Mouse (Mus musculus) neural tube, embryonic 13.5 days (tissue): ENCODE results near the gene Arpc4. TPM values are rescaled to one million over a fixed set of nuclear protein-coding genes. Genes with fewer than 3 reads are reported as not detected.

Experiments used
- ATAC-seq: fragments of 200-750 bp; cut with Nextera tagmentation; 2 replicates; pipeline ENCODE4 v1.8.0; 2017; ENCODE audit warnings: low read depth, mild to moderate bottlenecking, moderate TSS enrichment, moderate library complexity
- H3K27ac ChIP-seq: fragments of 300-500 bp; sonication (generic); replicated peaks from 2 replicates; pipeline ENCODE4 v1.5.1; 2015; ENCODE audit warnings: moderate library complexity, mild to moderate bottlenecking, inconsistent platforms
- H3K27me3 ChIP-seq: fragments of 300-500 bp; sonication (generic); 2 replicates; pipeline ENCODE4 v1.6.1; 2015; ENCODE audit warnings: mild to moderate bottlenecking, inconsistent platforms
- H3K36me3 ChIP-seq: fragments of 300-500 bp; sonication (generic); 2 replicates; pipeline ENCODE4 v1.6.1; 2015; ENCODE audit warnings: mild to moderate bottlenecking, inconsistent platforms
- H3K4me1 ChIP-seq: fragments of 300-500 bp; sonication (generic); replicated peaks from 2 replicates; pipeline ENCODE4 v1.6.1; 2015; ENCODE audit warnings: inconsistent platforms
- H3K4me2 ChIP-seq: fragments of 300-500 bp; sonication (generic); 2 replicates; pipeline ENCODE4 v1.6.1; 2015; ENCODE audit warnings: inconsistent platforms, mild to moderate bottlenecking, moderate library complexity
- H3K4me3 ChIP-seq: fragments of 300-500 bp; sonication (generic); 2 replicates; pipeline ENCODE4 v1.5.1; 2015; ENCODE audit warnings: mild to moderate bottlenecking, inconsistent platforms
- H3K9ac ChIP-seq: fragments of 300-500 bp; sonication (generic); 2 replicates; pipeline ENCODE4 v1.6.1; 2015; ENCODE audit warnings: moderate library complexity, mild to moderate bottlenecking, inconsistent platforms
- H3K9me3 ChIP-seq: fragments of 300-500 bp; sonication (generic); 2 replicates; pipeline ENCODE4 v1.6.1; 2016; ENCODE audit warnings: inconsistent platforms
- WGBS: fragments of 180-500 bp; shearing (Covaris S2); methylation state at CpG from one replicate; pipeline ENCODE4 v1.1.7; 2015; 5-methylcytosine and 5-hydroxymethylcytosine counted together
- polyA plus RNA-seq: library from polyadenylated mRNA; unstranded; fragments of >200 nt; fragmentation: Nextera tagmentation; extraction: Ambion mirVana; gene quantifications from 2 replicates; pipeline ENCODE4 v1.2.1, GENCODE M21; 2015

Gene Arpc4
- polyA plus RNA-seq, 1 experiment from 2014 or later: 421 TPM

DNA sequence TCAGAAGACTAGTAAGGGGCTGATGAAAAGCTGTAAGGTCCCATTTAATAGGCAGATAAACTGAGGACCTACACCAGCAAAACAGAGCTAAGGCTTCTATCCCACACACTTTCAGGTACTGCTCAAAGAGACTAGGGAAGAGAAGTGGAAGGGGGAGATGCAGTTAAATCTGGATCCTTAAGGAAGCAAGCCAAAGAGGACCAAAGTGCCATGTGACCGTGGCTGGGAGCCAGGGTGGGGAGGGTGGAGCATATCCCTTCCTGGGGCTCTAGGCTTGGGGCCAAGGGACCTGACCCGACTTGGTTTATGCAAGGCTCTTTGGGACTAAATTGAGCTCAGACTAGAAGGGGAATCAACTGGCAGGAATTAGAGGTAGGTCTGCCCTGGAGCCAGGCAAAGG lies 33.6 kb upstream of the Arpc4 start:
- no peak overlapping the region for H3K27ac ChIP-seq
- H3K4me3 ChIP-seq: peak overlapping the region; percentile 51; the same call in 1 of the 2 replicates
- no peaks in the 10 kb centered on the region for H3K9me3 ChIP-seq
- H3K4me2 ChIP-seq: peak overlapping the region; percentile 68; the same call in 1 of the 2 replicates
- no peak; the same call in 1 of the 2 replicates for ATAC-seq
- peaks cover 12% of the 10 kb centered on the region; the same call in 1 of the 2 replicates for H3K36me3 ChIP-seq
- H3K9ac ChIP-seq: peak overlapping the region; percentile 78; the same call in 1 of the 2 replicates
- 50% methylated on average over 2 of the region's 2 CpGs for WGBS
- H3K27me3 ChIP-seq: 0 out of 2 replicates have a peak, but pooled peaks cover 3% of the 10 kb centered on the region
- peaks cover 32% of the 10 kb centered on the region for H3K4me1 ChIP-seq

DNA sequence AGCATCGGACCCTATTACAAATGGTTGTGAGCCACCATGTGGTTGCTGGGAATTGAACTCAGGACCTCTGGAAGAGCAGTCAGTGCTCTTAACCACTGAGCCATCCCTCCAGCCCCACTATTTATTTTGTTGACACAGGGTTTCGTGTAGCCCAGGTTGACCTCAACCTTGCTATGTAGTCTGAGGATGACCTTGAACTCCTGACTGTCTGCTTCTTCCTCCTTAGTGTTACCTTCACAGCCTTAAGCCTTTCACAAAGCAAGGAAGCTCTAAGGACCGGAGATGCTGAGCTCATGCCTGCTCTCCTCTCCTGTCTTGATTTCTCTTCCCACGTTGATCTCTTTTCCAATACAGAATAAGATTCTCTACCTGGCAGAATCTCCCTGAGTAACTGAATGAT lies 31.0 kb upstream of the Arpc4 start:
- Histone ChIP-seq H3K36me3 (no peaks in the 10 kb centered on the region), H3K27me3 (0 out of 2 replicates have a peak, but pooled peaks cover 3% of the 10 kb centered on the region), H3K4me2 (no peak overlapping the region), H3K9me3 (no peaks in the 10 kb centered on the region), H3K4me3 (no peak overlapping the region), H3K27ac (no peak overlapping the region), H3K9ac (no peak overlapping the region), H3K4me1 (peaks cover 25% of the 10 kb centered on the region)
- no peak for ATAC-seq
- WGBS: 81% methylated on average over 4 of the region's 4 CpGs

- H3K27ac ChIP-seq: no peak overlapping the region
- no peaks in the 10 kb centered on the region for H3K36me3 ChIP-seq
- no peak overlapping the region for H3K4me3 ChIP-seq
- 0 out of 2 replicates have a peak, but pooled peaks cover 3% of the 10 kb centered on the region for H3K27me3 ChIP-seq
- H3K4me2 ChIP-seq: no peak overlapping the region
- H3K9me3 ChIP-seq: no peaks in the 10 kb centered on the region
- no peaks in the 10 kb centered on the region for H3K4me1 ChIP-seq
- no peak overlapping the region for H3K9ac ChIP-seq
- ATAC-seq: no peak
These were observed 27.4 kb upstream of the Arpc4 start for GRCm38 (mm10) chr6:113350538-113350937.

- H3K9ac ChIP-seq: no peak overlapping the region
- H3K27me3 ChIP-seq: 0 out of 2 replicates have a peak, but pooled peaks cover 3% of the 10 kb centered on the region
- H3K4me3 ChIP-seq: no peak overlapping the region
- WGBS: 100% methylated on average over 1 of the region's 1 CpGs
- H3K4me1 ChIP-seq: no peaks in the 10 kb centered on the region
- no peak for ATAC-seq
- no peak overlapping the region for H3K4me2 ChIP-seq
- H3K27ac ChIP-seq: no peak overlapping the region
- H3K36me3 ChIP-seq: no peaks in the 10 kb centered on the region
- no peaks in the 10 kb centered on the region for H3K9me3 ChIP-seq
These were observed 26.8 kb upstream of the Arpc4 start for GRCm38 (mm10) chr6:113351161-113351560.

- H3K4me3 ChIP-seq: no peak overlapping the region
- no peaks in the 10 kb centered on the region for H3K4me1 ChIP-seq
- 0 out of 2 replicates have a peak, but pooled peaks cover 3% of the 10 kb centered on the region for H3K27me3 ChIP-seq
- ATAC-seq: no peak
- H3K27ac ChIP-seq: no peak overlapping the region
- WGBS: 63% methylated on average over 10 of the region's 10 CpGs
- no peak overlapping the region for H3K4me2 ChIP-seq
- no peaks in the 10 kb centered on the region for H3K36me3 ChIP-seq
- H3K9ac ChIP-seq: no peak overlapping the region
- no peaks in the 10 kb centered on the region for H3K9me3 ChIP-seq
These were observed 26.3 kb upstream of the Arpc4 start for GRCm38 (mm10) chr6:113351653-113352052.

DNA sequence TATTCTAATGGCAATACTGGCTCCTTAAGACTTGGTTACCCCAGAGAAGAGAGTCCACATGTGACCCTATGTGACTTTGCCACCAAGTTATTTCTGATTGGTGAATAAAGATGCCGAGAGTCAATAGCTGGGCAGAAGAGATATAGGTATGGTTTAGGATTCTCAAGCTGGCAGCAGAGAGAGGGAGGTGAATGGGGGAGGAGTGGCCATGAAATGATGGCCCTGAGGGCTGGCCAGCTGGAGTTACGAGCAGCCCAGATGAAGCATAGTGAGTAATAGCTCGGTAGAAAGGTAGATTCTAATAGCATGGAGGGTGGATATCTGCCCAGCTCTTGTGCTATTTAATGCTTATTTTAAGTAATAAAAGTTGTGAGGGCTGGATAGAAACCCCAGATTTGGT lies 25.1 kb upstream of the Arpc4 start:
- Histone ChIP-seq H3K27me3 (no peaks in the 10 kb centered on the region), H3K4me2 (no peak overlapping the region), H3K4me3 (no peak overlapping the region), H3K9me3 (no peaks in the 10 kb centered on the region), H3K27ac (no peak overlapping the region), H3K9ac (no peak overlapping the region), H3K4me1 (no peaks in the 10 kb centered on the region), H3K36me3 (no peaks in the 10 kb centered on the region)
- no peak for ATAC-seq
- 66% methylated on average over 3 of the region's 3 CpGs for WGBS

DNA sequence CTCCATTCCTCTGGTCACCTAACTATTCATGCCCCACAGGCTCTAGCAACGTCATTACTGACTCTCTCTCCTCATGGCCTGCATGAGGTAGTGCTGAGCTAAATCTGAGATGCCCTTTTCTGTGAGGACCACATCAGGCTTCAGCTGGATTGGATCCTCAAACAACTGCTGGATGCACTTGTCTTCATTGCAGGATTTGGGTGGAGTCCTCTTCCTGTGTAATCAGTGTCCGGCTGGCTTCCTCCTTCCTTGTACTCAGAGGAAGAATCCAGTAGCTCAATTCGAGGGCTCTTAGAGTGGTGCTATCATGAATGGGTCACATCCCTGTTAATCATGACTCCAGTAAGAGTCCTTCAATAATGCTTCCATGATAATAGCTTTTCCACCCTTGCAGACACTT lies 24.2 kb upstream of the Arpc4 start:
- no peak overlapping the region for H3K4me2 ChIP-seq
- H3K4me1 ChIP-seq: no peaks in the 10 kb centered on the region
- H3K27ac ChIP-seq: no peak overlapping the region
- H3K27me3 ChIP-seq: no peaks in the 10 kb centered on the region
- ATAC-seq: no peak
- WGBS: 77% methylated on average over 3 of the region's 3 CpGs
- H3K36me3 ChIP-seq: no peaks in the 10 kb centered on the region
- H3K4me3 ChIP-seq: no peak overlapping the region
- H3K9ac ChIP-seq: no peak overlapping the region
- no peaks in the 10 kb centered on the region for H3K9me3 ChIP-seq

DNA sequence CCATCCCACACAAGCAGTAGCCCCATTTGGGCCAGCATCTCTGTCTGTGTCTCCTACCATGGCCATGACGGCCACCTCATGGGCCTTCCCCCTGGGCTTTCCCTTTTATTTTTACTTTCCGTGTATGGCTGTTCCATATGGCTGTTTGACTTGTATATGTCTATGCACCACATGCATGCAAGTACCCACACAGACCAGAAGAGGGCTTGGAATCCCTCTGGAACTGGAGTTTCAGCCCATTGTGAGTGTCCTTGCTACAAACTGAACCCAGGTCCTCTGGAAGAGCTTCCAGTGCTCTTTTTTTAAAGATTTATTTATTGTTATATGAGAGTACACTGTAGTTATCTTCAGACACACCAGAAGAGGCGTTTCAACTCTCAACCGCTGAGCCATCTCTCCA lies 16.4 kb upstream of the Arpc4 start:
- ATAC-seq: no peak
- no peak overlapping the region for H3K9ac ChIP-seq
- H3K4me2 ChIP-seq: no peak overlapping the region
- H3K9me3 ChIP-seq: no peaks in the 10 kb centered on the region
- no peaks in the 10 kb centered on the region for H3K4me1 ChIP-seq
- H3K27me3 ChIP-seq: no peaks in the 10 kb centered on the region
- H3K4me3 ChIP-seq: no peak overlapping the region
- no peak overlapping the region for H3K27ac ChIP-seq
- 75% methylated on average over 4 of the region's 4 CpGs for whole genome bisulfite sequencing
- peaks cover 4% of the 10 kb centered on the region; the same call in 1 of the 2 replicates for H3K36me3 ChIP-seq

DNA sequence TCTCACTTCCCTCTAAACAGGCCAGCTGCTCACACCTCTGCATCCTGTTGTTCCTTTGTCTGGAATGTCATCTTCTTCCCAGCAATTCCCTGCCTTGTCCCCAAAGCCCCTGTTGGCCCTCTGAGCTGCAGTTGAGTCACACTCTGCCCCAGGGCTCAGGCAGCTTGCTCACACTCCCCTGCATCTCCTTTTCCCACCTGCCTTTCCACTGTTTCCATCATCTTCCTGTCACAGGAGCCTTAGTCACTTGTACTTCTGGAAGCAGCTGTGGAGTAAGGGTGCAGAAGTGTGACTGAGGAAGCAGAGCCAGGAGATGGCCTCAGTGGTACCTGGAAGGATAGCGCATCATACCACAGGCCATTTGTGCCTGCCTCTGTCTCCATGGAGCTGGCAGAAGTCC lies 15.7 kb upstream of the Arpc4 start:
- H3K36me3 ChIP-seq: peaks cover 11% of the 10 kb centered on the region
- H3K4me2 ChIP-seq: no peak overlapping the region
- no peak for ATAC-seq
- no peaks in the 10 kb centered on the region for H3K27me3 ChIP-seq
- no peak overlapping the region for H3K4me3 ChIP-seq
- no peak overlapping the region for H3K9ac ChIP-seq
- no peaks in the 10 kb centered on the region for H3K9me3 ChIP-seq
- H3K4me1 ChIP-seq: no peaks in the 10 kb centered on the region
- H3K27ac ChIP-seq: no peak overlapping the region
- 100% methylated on average over 1 of the region's 1 CpGs for WGBS

- Histone ChIP-seq H3K9me3 (no peaks in the 10 kb centered on the region), H3K4me1 (no peaks in the 10 kb centered on the region), H3K27ac (no peak overlapping the region), H3K27me3 (no peaks in the 10 kb centered on the region), H3K9ac (no peak overlapping the region), H3K4me2 (no peak overlapping the region), H3K36me3 (peaks cover 32% of the 10 kb centered on the region), H3K4me3 (no peak overlapping the region)
- ATAC-seq: no peak
- 68% methylated on average over 8 of the region's 8 CpGs for WGBS
These were observed 13.3 kb upstream of the Arpc4 start for GRCm38 (mm10) chr6:113364518-113365135.

DNA sequence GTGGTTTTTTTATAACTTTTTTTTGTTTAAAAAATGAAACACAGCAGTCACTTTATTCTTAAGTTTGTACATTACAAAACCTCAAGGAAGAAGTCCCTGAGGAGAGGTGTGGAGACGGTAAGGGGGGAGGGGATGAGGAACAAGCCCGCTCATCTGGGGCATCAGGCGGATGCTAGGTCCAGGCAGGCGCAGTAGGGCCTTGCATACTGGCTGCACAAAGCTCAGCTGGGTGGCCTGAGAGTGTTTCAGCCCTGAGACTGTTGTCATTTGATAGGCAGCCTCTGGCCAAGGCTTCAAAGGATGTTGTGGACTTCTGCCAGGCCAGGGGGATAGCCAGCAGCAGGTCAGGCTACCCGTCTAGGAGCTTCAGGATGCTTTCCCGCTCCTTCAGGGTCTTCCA lies 11.3 kb upstream of the Arpc4 start:
- peaks cover 52% of the 10 kb centered on the region for H3K36me3 ChIP-seq
- H3K4me1 ChIP-seq: no peaks in the 10 kb centered on the region
- no peak overlapping the region for H3K27ac ChIP-seq
- H3K9ac ChIP-seq: no peak overlapping the region
- H3K27me3 ChIP-seq: no peaks in the 10 kb centered on the region
- H3K4me2 ChIP-seq: no peak overlapping the region
- no peaks in the 10 kb centered on the region for H3K9me3 ChIP-seq
- 91% methylated on average over 6 of the region's 6 CpGs for WGBS
- no peak for ATAC-seq
- no peak overlapping the region for H3K4me3 ChIP-seq

DNA sequence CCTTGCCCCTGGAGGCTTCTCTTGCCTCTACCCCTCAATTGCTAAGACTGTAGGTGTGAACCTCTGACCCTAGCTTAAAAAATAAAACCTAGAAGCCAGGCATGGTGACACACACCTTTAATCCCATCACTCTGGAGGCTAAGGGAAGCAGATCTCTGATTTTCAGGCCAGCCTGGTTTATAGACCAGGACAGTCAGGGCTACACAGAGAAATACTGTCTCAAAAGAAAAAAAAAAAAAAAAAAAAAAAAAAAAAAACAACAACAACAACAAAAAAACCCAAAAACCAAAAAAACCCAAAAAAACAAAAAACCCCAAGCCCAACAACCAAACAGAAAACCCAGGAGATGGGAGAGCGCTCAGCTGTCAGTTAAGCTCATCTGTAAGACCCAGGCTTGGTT lies 10.3 kb upstream of the Arpc4 start:
- no peak for ATAC-seq
- 100% methylated on average over 1 of the region's 1 CpGs for WGBS
- Histone ChIP-seq H3K27ac (no peak overlapping the region), H3K9ac (no peak overlapping the region), H3K27me3 (no peaks in the 10 kb centered on the region), H3K9me3 (no peaks in the 10 kb centered on the region), H3K36me3 (peaks cover 62% of the 10 kb centered on the region), H3K4me1 (no peaks in the 10 kb centered on the region), H3K4me2 (no peak overlapping the region), H3K4me3 (no peak overlapping the region)

DNA sequence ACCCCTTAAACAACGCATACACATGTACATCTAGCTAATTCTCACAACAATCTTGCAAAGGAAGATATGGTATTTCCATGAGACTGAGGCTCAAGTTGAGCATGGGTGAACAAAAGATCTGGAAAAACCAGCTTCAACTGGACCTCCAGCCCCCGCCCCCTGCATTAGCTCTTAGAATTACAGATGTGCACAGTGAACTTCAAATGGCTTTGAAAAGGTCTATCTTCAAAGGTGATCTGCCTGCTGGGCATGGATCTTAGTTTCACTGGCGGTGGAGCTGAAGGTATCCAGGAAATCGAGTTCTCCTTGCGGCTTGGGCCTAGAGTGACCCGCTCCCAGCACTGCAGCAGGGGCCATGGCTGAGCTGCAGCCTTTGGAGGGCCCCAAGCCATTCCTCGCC lies 9.8 kb upstream of the Arpc4 start:
- H3K4me3 ChIP-seq: no peak overlapping the region
- H3K4me2 ChIP-seq: no peak overlapping the region
- WGBS: 88% methylated on average over 7 of the region's 7 CpGs
- H3K36me3 ChIP-seq: peaks cover 67% of the 10 kb centered on the region
- H3K4me1 ChIP-seq: no peaks in the 10 kb centered on the region
- no peaks in the 10 kb centered on the region for H3K9me3 ChIP-seq
- no peak overlapping the region for H3K27ac ChIP-seq
- H3K9ac ChIP-seq: no peak overlapping the region
- H3K27me3 ChIP-seq: no peaks in the 10 kb centered on the region
- ATAC-seq: no peak
